Mouse (Mus musculus): ENCODE data around the gene Fam193b. TPM values are rescaled to one million over a fixed set of nuclear protein-coding genes. Genes with fewer than 3 reads are reported as not detected.

Fam193b gene
- polyA plus RNA-seq, 1 experiment from 2014 or later: 57.8 TPM

- H3K4me3 ChIP-seq: no peak overlapping the region
- H3K4me1 ChIP-seq: peaks cover 18% of the 10 kb centered on the region
- WGBS: 5% methylated on average over 5 of the region's 5 CpGs
- no peak overlapping the region for H3K27ac ChIP-seq
- H3K9me3 ChIP-seq: no peaks in the 10 kb centered on the region
- no peaks in the 10 kb centered on the region for H3K36me3 ChIP-seq (replicated peaks)
- peak; percentile 90 for DNase-seq (ENCODE audit: extremely low spot score, low spot score)
- peaks cover 19% of the 10 kb centered on the region for H3K27me3 ChIP-seq (ENCODE audit: poor library complexity, severe bottlenecking)
Observed at GRCm38 (mm10) chr13:55516955-55517354, 54.0 kb downstream of the Fam193b start.

DNA sequence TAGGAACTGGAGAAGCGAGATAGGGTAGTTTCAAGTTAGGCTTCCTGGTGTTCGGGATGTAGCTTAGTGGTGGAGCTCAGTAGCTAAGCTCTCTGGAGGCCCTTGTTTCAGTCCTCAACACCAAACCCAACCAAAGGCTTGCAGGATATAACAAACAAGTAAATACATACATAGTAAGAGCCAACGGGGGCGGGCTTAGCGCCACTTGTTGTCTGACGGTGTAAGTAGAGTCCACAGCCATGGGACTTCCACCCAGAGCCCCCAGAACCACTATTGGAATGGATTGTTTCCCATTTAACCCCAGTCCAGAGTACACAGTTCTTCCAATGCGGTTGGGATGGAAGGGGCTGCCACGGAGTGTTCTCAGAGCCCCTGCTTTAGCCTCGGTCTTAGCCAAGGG lies 57.1 kb downstream of the Fam193b start:
- H3K27me3 ChIP-seq (ENCODE audit: poor library complexity, severe bottlenecking): peaks cover 19% of the 10 kb centered on the region
- H3K4me1 ChIP-seq: peaks cover 44% of the 10 kb centered on the region
- 34% methylated on average over 9 of the region's 9 CpGs for WGBS
- no peaks in the 10 kb centered on the region for H3K9me3 ChIP-seq
- H3K27ac ChIP-seq: peak overlapping the region; percentile 94; the same call in 1 of the 2 replicates
- H3K4me3 ChIP-seq: peak overlapping the region; percentile 83
- H3K36me3 ChIP-seq (replicated peaks): peaks cover 22% of the 10 kb centered on the region
- DNase-seq (ENCODE audit: extremely low spot score, low spot score): no peak

DNA sequence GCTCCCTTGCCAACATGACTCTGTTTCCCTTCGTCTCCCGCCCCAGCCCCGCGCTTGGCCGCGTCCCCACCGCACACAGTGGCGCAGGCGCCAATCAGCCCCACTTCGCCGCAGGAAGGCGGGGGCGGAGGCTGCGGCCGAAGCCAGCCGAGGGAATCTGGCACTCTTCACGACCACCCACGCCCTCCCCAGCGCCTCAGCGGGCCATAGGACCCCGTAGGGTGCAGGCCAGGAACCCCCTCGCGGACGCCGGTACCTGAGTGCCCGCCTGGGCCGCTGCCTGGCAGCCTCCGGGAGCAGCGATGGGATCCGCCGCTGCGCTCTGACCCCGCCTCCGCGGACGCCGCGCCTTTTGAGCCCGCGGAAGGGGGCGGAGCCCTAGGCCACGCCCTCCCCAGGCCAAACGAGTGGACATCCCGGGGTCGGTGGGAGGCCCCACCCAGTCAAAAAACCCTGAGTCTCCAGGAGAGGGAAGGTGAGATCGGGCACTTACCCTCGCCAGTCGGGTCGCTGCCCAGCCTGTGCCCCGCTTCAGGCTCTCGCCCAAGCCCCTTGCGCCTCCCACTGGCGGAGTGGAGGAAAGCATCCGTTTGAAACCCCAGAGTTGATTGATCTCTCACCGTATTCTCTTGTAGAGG lies 57.7 kb downstream of the Fam193b start, which contains the start of gene Pdlim7:
Gene Pdlim7, minus strand, starts transcription at position 566 of the 638 bp plus-strand sequence.
- peaks cover 28% of the 10 kb centered on the region for H3K36me3 ChIP-seq (replicated peaks)
- no peaks in the 10 kb centered on the region for H3K9me3 ChIP-seq
- peak; percentile 90 for DNase-seq (ENCODE audit: extremely low spot score, low spot score)

GRCm38 (mm10) chr13:55512379-55513031 lies 58.4 kb downstream of the Fam193b start:
- Histone ChIP-seq H3K4me3 (peak overlapping the region; percentile 83), H3K4me1 (peaks cover 44% of the 10 kb centered on the region), H3K27me3 (ENCODE audit: poor library complexity, severe bottlenecking) (peaks cover 19% of the 10 kb centered on the region), H3K27ac (peak overlapping the region; percentile 94), H3K36me3 (replicated peaks) (peaks cover 35% of the 10 kb centered on the region), H3K9me3 (no peaks in the 10 kb centered on the region)
- DNase-seq (ENCODE audit: extremely low spot score, low spot score): peak; percentile 68
- 5% methylated on average over 25 of the region's 25 CpGs for WGBS

More for the DNA sequence above, 57.7 kb downstream of the Fam193b start, which contains the start of gene Pdlim7:
- WGBS: under 1% methylated on average over 55 of the region's 55 CpGs
- H3K4me3 ChIP-seq: peak within 1 kb of the TSS; percentile 83
- peaks cover 19% of the 10 kb centered on the region for H3K27me3 ChIP-seq (ENCODE audit: poor library complexity, severe bottlenecking)
- peak within 1 kb of the TSS; percentile 94 for H3K27ac ChIP-seq
- H3K4me1 ChIP-seq: peaks cover 44% of the 10 kb centered on the region

DNA sequence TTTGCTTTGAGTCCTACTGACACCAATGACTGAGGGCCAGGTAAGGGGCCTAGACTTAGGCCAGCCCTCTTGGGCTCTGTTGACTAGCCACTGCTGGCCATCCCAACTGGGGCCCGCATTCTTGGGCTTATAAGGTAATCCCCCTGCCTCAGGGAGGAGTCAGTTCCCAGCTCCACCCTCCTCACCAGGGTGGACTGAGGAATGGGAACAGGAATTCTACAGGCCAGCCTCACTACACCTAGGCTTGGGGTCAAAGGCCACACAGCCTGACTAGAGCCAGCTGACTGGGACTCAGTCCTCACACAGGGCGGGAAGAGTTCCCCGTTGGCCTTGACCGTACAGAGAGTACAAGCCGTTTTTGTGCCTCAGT lies 59.4 kb downstream of the Fam193b start:
- Histone ChIP-seq H3K27ac (peak overlapping the region; percentile 94), H3K36me3 (replicated peaks) (peaks cover 45% of the 10 kb centered on the region), H3K9me3 (no peaks in the 10 kb centered on the region), H3K27me3 (ENCODE audit: poor library complexity, severe bottlenecking) (peaks cover 19% of the 10 kb centered on the region), H3K4me3 (peak overlapping the region; percentile 83), H3K4me1 (peaks cover 44% of the 10 kb centered on the region)
- WGBS: 27% methylated on average over 5 of the region's 5 CpGs
- no peak for DNase-seq (ENCODE audit: extremely low spot score, low spot score)

DNA sequence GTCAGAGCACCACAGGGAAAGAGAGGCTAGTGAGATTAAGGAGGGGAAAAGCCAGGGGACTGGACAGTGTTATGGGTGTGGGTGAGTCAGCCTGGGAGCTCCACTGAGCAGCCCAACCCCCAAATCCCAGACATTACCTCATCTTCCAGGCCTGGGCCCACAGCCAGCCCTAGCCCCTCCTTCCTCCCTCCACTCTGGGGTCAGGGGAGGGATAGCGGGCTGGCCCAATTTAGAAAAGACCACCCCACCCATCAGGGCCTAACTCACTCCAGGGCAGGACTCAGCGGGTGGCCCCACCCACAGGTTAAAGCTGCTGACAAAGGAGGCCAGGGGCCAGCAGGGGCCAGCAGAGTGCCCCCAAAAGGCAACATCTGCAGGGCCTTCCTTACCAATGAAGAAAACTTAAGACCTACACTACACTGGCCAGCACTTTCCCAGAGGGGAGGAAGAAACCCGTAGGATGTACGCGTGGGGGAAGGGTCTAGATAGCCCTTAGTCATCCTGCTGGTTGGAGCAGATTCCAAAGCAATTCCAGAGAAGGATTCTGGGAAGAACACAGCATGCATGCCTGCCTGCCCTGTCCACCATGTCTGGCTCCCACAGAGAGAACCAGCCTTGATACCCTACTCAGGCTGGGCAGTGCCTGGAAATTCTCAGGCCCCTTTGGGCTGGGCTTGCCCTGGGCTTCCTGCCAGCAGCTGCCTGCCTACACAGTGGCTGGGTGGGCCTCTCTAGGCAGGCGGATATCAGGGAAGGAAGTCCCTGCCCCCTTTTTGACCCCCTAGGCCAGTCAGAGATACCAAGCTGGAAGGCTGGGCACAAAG lies 60.0 kb downstream of the Fam193b start:
- Histone ChIP-seq H3K9me3 (no peaks in the 10 kb centered on the region), H3K4me3 (peak overlapping the region; percentile 83), H3K27me3 (ENCODE audit: poor library complexity, severe bottlenecking) (peaks cover 19% of the 10 kb centered on the region), H3K27ac (peak overlapping the region; percentile 94), H3K36me3 (replicated peaks) (peaks cover 51% of the 10 kb centered on the region), H3K4me1 (peaks cover 44% of the 10 kb centered on the region)
- WGBS: 10% methylated on average over 6 of the region's 6 CpGs
- peak; percentile 59 for DNase-seq (ENCODE audit: extremely low spot score, low spot score)

DNA sequence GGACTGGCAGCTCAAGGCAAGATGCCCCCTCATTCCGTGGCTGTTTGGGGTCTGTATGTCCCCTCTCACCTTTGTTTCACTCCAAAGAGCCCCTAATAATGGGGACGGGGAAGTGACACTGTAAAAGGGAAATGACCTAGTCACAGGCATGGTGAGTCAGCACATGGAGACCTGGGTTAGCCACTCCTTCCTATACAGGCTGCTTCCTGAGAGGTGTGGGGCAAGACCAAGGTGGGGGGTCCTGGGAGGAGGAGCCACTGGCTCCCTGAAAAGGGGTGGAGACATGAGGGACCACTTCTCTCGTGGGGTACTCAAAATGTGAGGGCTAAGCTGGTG lies 60.6 kb downstream of the Fam193b start:
- Histone ChIP-seq H3K27me3 (ENCODE audit: poor library complexity, severe bottlenecking) (peaks cover 16% of the 10 kb centered on the region), H3K4me3 (peak overlapping the region; percentile 83), H3K27ac (peak overlapping the region; percentile 94), H3K4me1 (peaks cover 44% of the 10 kb centered on the region), H3K36me3 (replicated peaks) (peaks cover 57% of the 10 kb centered on the region), H3K9me3 (no peaks in the 10 kb centered on the region)
- WGBS: 34% methylated on average over 3 of the region's 3 CpGs
- DNase-seq (ENCODE audit: extremely low spot score, low spot score): peak; percentile 34

GRCm38 (mm10) chr13:55508531-55508930 lies 62.4 kb downstream of the Fam193b start:
- Histone ChIP-seq H3K27ac (0 out of 2 replicates have a peak overlapping the region, but pooled peaks have one; percentile 27), H3K4me3 (no peak overlapping the region), H3K36me3 (replicated peaks) (peaks cover 75% of the 10 kb centered on the region), H3K9me3 (no peaks in the 10 kb centered on the region), H3K27me3 (ENCODE audit: poor library complexity, severe bottlenecking) (no peaks in the 10 kb centered on the region), H3K4me1 (peaks cover 39% of the 10 kb centered on the region)
- no peak for DNase-seq (ENCODE audit: extremely low spot score, low spot score)
- WGBS: 89% methylated on average over 10 of the region's 10 CpGs

GRCm38 (mm10) chr13:55507877-55508276 lies 63.0 kb downstream of the Fam193b start:
- WGBS: 65% methylated on average over 11 of the region's 11 CpGs
- DNase-seq (ENCODE audit: extremely low spot score, low spot score): peak; percentile 28
- H3K36me3 ChIP-seq (replicated peaks): peaks cover 81% of the 10 kb centered on the region
- H3K9me3 ChIP-seq: no peaks in the 10 kb centered on the region
- peak overlapping the region; percentile 27; the same call in 1 of the 2 replicates for H3K27ac ChIP-seq
- no peak overlapping the region for H3K4me3 ChIP-seq
- peaks cover 36% of the 10 kb centered on the region for H3K4me1 ChIP-seq
- H3K27me3 ChIP-seq (ENCODE audit: poor library complexity, severe bottlenecking): no peaks in the 10 kb centered on the region

GRCm38 (mm10) chr13:55506697-55507096 lies 64.2 kb downstream of the Fam193b start:
- WGBS: 94% methylated on average over 10 of the region's 10 CpGs
- no peak overlapping the region for H3K27ac ChIP-seq
- peaks cover 24% of the 10 kb centered on the region for H3K4me1 ChIP-seq
- H3K9me3 ChIP-seq: no peaks in the 10 kb centered on the region
- H3K4me3 ChIP-seq: no peak overlapping the region
- H3K27me3 ChIP-seq (ENCODE audit: poor library complexity, severe bottlenecking): no peaks in the 10 kb centered on the region
- H3K36me3 ChIP-seq (replicated peaks): peaks cover 92% of the 10 kb centered on the region
- no peak for DNase-seq (ENCODE audit: extremely low spot score, low spot score)

DNA sequence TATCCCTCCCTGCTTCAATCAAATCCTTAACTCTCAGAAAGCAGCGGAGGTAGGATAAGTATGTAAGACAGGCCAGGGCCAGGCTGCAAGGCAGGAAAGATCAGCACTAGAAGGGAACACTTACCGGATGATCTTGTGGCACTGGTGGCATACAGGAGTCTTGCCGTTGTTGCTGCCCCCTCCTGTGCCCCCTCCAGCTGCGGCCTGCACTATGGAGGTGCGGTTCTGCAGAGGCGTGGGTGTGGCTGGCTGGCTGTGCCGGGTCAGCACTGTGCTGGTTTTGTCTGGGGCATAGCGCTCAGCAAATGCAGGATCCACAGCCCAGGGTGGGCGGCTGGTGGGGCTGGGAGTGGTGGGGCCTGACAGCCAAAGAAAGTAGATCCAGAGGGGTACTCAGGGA lies 65.1 kb downstream of the Fam193b start:
- Histone ChIP-seq H3K27me3 (ENCODE audit: poor library complexity, severe bottlenecking) (no peaks in the 10 kb centered on the region), H3K36me3 (replicated peaks) (peaks cover 98% of the 10 kb centered on the region), H3K4me1 (peaks cover 15% of the 10 kb centered on the region), H3K4me3 (no peak overlapping the region), H3K27ac (no peak overlapping the region), H3K9me3 (no peaks in the 10 kb centered on the region)
- no peak for DNase-seq (ENCODE audit: extremely low spot score, low spot score)
- 91% methylated on average over 9 of the region's 9 CpGs for WGBS

DNA sequence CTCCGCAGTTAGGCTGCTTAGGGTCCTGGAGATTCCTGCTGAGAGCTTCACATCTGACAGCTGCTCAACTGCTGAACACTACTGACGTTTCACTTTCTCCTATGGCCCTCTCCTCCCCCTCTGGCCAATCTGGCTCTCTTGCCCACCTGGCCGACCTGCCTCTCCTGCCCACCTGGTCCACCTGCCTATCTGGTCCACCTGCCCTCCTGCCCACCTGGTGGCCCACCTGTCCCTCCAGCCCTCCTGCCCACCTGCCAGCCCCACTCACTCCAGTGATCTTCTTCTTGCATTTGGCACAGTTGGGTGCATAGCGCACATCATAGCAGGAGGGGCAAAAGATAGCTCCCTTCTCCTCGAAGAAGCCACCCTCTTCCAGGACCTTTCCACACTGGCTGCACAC lies 66.5 kb downstream of the Fam193b start:
- no peak overlapping the region for H3K4me3 ChIP-seq
- H3K9me3 ChIP-seq: no peaks in the 10 kb centered on the region
- H3K27me3 ChIP-seq (ENCODE audit: poor library complexity, severe bottlenecking): no peaks in the 10 kb centered on the region
- H3K4me1 ChIP-seq: 0 out of 2 replicates have a peak, but pooled peaks cover under 1% of the 10 kb centered on the region
- DNase-seq (ENCODE audit: extremely low spot score, low spot score): no peak
- H3K36me3 ChIP-seq (replicated peaks): peaks cover 97% of the 10 kb centered on the region
- 87% methylated on average over 5 of the region's 5 CpGs for WGBS
- no peak overlapping the region for H3K27ac ChIP-seq

Measured in forebrain, embryonic 10.5 days (tissue).